Mouse (Mus musculus) right cerebral cortex, postnatal 10 days (tissue): ENCODE measurements around the gene Naa38.

Experiments
- DNase-seq, 2 experiments: peaks; one replicate each; pipeline ENCODE4 v3.0.0; 2021; ENCODE audit warnings: low spot score in 2 of 2

Naa38 gene

DNA sequence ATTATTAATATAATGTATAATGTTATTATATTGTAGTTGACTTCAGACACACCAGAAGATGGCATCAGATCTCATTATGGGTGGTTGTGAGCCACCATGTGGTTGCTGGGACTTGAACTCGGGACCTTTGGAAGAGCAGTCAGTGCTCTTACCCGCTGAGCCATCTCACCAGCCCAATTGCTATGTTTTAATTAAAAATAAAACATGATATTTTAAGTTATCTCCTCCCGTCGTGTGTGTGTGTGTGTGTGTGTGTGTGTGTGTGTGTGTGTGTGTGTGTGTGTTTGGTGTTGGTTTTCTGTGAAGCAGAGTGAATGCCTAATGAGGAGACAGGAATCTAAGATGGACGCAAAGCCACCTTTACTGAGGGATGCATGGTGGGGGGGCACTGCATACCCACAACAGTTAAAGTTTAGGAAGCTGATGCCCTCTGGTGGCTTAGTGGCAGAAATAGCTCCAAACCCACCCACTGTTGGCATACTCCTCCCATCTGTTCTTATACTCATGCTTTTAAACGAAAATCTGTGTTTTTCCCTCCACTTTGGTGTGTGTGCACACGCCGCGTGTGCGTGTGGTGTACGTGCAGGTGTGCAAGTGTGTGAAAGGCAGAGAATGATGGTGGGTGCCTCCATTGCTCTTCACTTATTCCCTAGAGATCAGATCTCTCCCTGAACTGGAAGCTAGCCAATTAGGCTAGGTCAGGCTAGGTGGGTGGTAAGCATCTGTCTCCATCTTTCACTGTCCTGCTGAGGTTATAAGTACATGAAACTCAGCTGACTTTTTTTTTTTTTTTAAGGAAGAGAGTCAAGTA lies 36.7 kb downstream of the Naa38 start:
- peak; percentile 84 to 88 for DNase-seq

DNA sequence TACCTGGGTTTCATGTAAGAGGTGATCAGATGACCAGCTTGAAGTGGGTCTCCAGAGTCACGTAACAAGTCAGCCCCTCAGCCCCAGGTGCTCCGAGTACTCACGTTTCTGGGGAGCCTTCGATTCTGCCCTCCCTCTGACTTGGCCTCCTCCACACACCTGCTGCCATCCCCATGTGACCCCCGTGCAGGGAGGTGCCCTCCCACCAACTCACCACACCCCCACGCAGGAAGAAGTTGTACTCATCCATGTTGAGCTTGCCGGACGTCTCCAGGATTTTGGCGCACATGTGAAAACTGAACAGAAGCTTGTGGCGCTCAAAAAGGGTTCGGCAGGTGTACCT lies 37.3 kb downstream of the Naa38 start:
- DNase-seq: peak in 1 of 2 experiments; percentile 32

DNA sequence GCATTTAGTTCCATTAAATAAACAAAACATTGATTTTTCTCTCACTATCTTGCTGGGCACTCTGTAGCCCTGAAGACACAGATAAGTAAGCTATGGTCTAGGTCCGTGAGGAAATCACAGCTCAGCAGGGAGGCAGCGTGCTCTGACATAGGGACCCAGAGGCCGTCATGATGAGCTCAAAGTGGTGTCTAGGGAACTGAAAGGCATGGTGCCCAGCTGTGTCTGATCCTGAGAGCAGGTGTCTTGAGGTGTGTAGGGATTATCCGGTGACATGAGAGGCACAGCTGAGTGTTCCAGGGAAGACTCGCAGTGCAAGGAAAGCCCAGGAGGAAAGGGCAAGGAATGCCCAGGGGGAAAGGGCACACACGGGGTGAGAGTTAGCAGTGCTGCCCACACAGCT lies 37.9 kb downstream of the Naa38 start:
- DNase-seq: no peak

DNA sequence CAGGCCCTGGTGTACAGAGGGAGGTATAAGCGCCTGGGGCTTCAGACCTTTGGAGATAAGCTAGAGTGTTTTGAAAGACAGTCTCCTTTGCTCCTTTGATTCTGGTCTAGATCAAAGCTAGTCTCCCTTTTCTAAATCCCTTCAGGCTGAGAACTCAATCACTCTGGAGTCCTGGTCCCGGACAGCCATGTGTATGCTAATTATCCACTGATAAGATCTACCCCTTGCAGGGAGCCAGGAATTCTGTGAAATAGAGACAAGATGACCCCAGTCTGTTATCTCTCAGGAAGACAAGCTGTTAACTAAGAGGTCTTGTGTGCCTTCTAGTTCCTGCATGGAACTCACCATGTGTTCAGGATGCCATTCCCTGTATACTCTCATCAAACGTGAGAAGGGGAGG lies 42.0 kb downstream of the Naa38 start:
- no peak for DNase-seq

DNA sequence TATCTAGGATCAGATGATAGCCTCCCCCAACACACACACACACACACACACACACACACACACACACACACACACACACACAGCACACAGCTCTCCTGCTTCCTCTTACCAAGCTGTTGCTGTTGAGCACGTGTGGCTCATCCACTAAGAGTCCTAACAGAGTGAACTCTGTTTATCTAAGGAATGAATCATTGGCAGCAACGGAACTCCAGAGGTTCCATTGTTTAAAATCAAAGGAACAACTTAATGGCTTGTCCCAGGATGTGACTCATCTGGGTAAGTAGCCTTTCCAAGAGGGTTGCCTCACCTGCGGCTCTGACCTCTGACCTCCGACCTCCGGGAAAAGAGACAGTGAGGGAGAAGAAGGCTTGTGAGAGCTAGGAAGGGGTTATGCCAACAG lies 48.0 kb downstream of the Naa38 start:
- no peak for DNase-seq
